Mouse (Mus musculus): Measurements from ENCODE around the gene Rab3gap1.

- TF ChIP-seq POLR2A (IDR thresholded peaks at IDR 0.05; ENCODE audit: low read depth, low read length) (no peak), NRF1 (IDR thresholded peaks at IDR 0.05; ENCODE audit: low read depth, low read length) (no peak), EP300 (IDR thresholded peaks at IDR 0.05; ENCODE audit: low read length) (no peak), CTCF (conservative IDR thresholded peaks at IDR 0.05 in 1 of 2, IDR thresholded peaks at IDR 0.05 in 1 of 2; ENCODE audit: low read depth in 2 of 2, low read length in 2 of 2) (no peak)
Measured at GRCm38 (mm10) chr1:127970870-127971269, 102.3 kb downstream of the Rab3gap1 start.
